ENCODE assay signal across 19 mouse cellular contexts in genomic region chr12:75901721-75902120, GRCm38 (mm10).
DNase-seq lines count a peak whose midpoint lies in the region; ATAC-seq and TF ChIP-seq lines count a peak whose summit lies in the region.
"Had no signal": no experiment of that assay in that cellular context is flagged by ENCODE, and none has a peak within 500 bp of the region (broad histone marks: within the 10 kb centered on the region; RNA-seq: fewer than 3 reads in every experiment).

No protein-coding gene starts in this region.

- no peak for TF ChIP-seq EP300 in heart, adult 2 months (IDR thresholded peaks at IDR 0.05; ENCODE audit: insufficient read depth, low read depth, low read length)

- intact Hi-C loops in heart, adult 2 months (cut with DNase I) = no loop called here
- intact Hi-C loops in heart, postnatal 36 days (cut with DNase I) = no loop called here

- no peaks in the 10 kb centered on the region for H3K27me3 ChIP-seq in heart, adult 2 months (ENCODE audit: control insufficient read depth, insufficient read depth, low read length)
- no peaks in the 10 kb centered on the region for H3K27me3 ChIP-seq in Patski
- H3K27me3 ChIP-seq: forebrain, embryonic 15.5 days; liver, embryonic 15.5 days; neural tube, embryonic 13.5 days had no signal

- no peak for DNase-seq in heart, adult 2 months
- no peak for DNase-seq in heart, postnatal 36 days
- DNase-seq in lung, adult 2 months = no peak
- DNase-seq in lung, postnatal 10 days = no peak
- peak; percentile 6 to 9 for DNase-seq in B cell, adult 2 months
- DNase-seq in Patski (ENCODE audit: low read depth, low spot score) = no peak
- DNase-seq in embryo, embryonic 11 days = no peak
- DNase-seq: adrenal gland, postnatal 25 days; cerebellum, adult 9-11 months; gastrocnemius, postnatal 10 days; kidney, postnatal 14 days; thymus, adult 2 months had no signal

- H3K4me1 ChIP-seq in heart, adult 2 months (ENCODE audit: control insufficient read depth, insufficient read depth, low read length) = no peaks in the 10 kb centered on the region
- H3K4me1 ChIP-seq in lung, adult 2 months (ENCODE audit: control insufficient read depth, insufficient read depth, low read length) = no peaks in the 10 kb centered on the region
- H3K4me1 ChIP-seq: forebrain, embryonic 15.5 days; heart, embryonic 10.5 days; limb, embryonic 10.5 days; liver, embryonic 15.5 days; neural tube, embryonic 13.5 days had no signal

- in situ Hi-C loops in Patski (cut with MboI; ENCODE audit: low pct_unique_long_range_greater_than_20kb) = no loop called here

- TF ChIP-seq CTCF in heart, adult 2 months (IDR thresholded peaks at IDR 0.05) = peak; percentile 49
- 0 out of 2 replicates have a peak, but pooled peaks have one; percentile 3 for TF ChIP-seq CTCF in lung, adult 2 months (IDR thresholded peaks at IDR 0.05; ENCODE audit: insufficient read depth, low read length)
- TF ChIP-seq CTCF in Patski (IDR thresholded peaks at IDR 0.05) = peak; percentile 49

- no peak for ATAC-seq in Patski
- no peak for ATAC-seq in megakaryocyte, adult 5-6 weeks (ENCODE audit: poor library complexity, severe bottlenecking)
- ATAC-seq: forebrain, embryonic 15.5 days; midbrain, embryonic 16.5 days had no signal

- no peak overlapping the region for H3K4me3 ChIP-seq in heart, adult 2 months
- H3K4me3 ChIP-seq in lung, adult 2 months (replicated peaks; ENCODE audit: extremely low read depth, low read depth, low read length) = no peak overlapping the region
- H3K4me3 ChIP-seq: forebrain, embryonic 15.5 days; heart, embryonic 10.5 days; limb, embryonic 10.5 days; liver, embryonic 15.5 days; neural tube, embryonic 13.5 days had no signal

- no peak overlapping the region for H3K27ac ChIP-seq in heart, adult 2 months
- H3K27ac ChIP-seq: forebrain, embryonic 15.5 days; heart, embryonic 10.5 days; limb, embryonic 10.5 days; liver, embryonic 15.5 days; neural tube, embryonic 13.5 days had no signal

- H3K79me2 ChIP-seq in heart, adult 2 months (replicated peaks; ENCODE audit: control insufficient read depth, insufficient read depth, low read length) = no peaks in the 10 kb centered on the region

- POLR2A ChIA-PET in Patski (lab: Charles Lee) = no interaction called here

- H3K9ac ChIP-seq in heart, adult 2 months (ENCODE audit: low read depth, low read length) = no peak overlapping the region
- H3K9ac ChIP-seq: forebrain, embryonic 15.5 days; liver, embryonic 15.5 days; neural tube, embryonic 13.5 days had no signal

- H3K36me3 ChIP-seq in heart, adult 2 months (ENCODE audit: control insufficient read depth, insufficient read depth, low read length) = no peaks in the 10 kb centered on the region
- H3K36me3 ChIP-seq: liver, embryonic 15.5 days had no signal

- 98% methylated on average over 9 of the region's 9 CpGs for WGBS in heart, adult 2 months
- over 99% methylated on average over 9 of the region's 9 CpGs for WGBS in lung, adult 2 months

- CTCF ChIA-PET in Patski (lab: Charles Lee) = no interaction called here

- TF ChIP-seq POLR2A in heart, adult 2 months (IDR thresholded peaks at IDR 0.05; ENCODE audit: insufficient read depth, low read depth, low read length) = no peak
- TF ChIP-seq POLR2A in lung, adult 2 months (IDR thresholded peaks at IDR 0.05; ENCODE audit: borderline replicate concordance, extremely low read depth, low read depth, low read length) = no peak

Comparison
In these comparisons a context has a peak if more than half of its experiments do, and no peak if none do; other contexts are left out.
1. DNase-seq: peak in B cell, adult 2 months (2 of 2); none in heart, adult 2 months (0 of 2), heart, postnatal 36 days (0 of 2), lung, adult 2 months (single experiment), lung, postnatal 10 days (single experiment), Patski (single experiment) and embryo, embryonic 11 days (single experiment).
2. Peak in every context shown above with its lines, with median percentiles within 50 percentile points of each other: CTCF ChIP-seq.